Mouse (Mus musculus) G1E (cell line): ENCODE measurements around the gene Dyrk4. TPM values are rescaled to one million over a fixed set of nuclear protein-coding genes. Genes with fewer than 3 reads are reported as not detected.

Experiments used
- ATAC-seq: 2 replicates; pipeline ENCODE4 v1.8.0; 2016; ENCODE audit warnings: mild to moderate bottlenecking; ENCODE audit not compliant: insufficient number of reproducible peaks, poor library complexity, low FRiP score, severe bottlenecking; ENCODE audit errors: extremely low read depth
- DNase-seq: peaks from one replicate; pipeline ENCODE4 v3.0.0; 2012; ENCODE audit warnings: low spot score
- H3K27me3 ChIP-seq: 2 replicates; pipeline ENCODE4 v1.6.1; 2012; ENCODE audit warnings: mild to moderate bottlenecking, low read length, inconsistent platforms; ENCODE audit not compliant: insufficient read depth
- H3K36me3 ChIP-seq: replicated peaks from 2 replicates; pipeline ENCODE3; 2012; ENCODE audit warnings: mild to moderate bottlenecking, inconsistent platforms
- H3K4me1 ChIP-seq: 2 replicates; pipeline ENCODE4 v1.6.1; 2012; ENCODE audit warnings: low read depth, low read length, inconsistent platforms, mixed read lengths; ENCODE audit not compliant: insufficient read depth
- H3K4me3 ChIP-seq: 2 replicates; pipeline ENCODE4 v1.5.1; 2012; ENCODE audit warnings: low read depth, mild to moderate bottlenecking, inconsistent platforms, low read length, moderate library complexity, mixed read lengths
- H3K9me3 ChIP-seq: replicated peaks from 2 replicates; pipeline ENCODE4 v1.6.1; 2012; ENCODE audit warnings: inconsistent platforms
- CTCF ChIP-seq: IDR thresholded peaks from 2 replicates; pipeline ENCODE4 v1.5.1; 2012; ENCODE audit warnings: low read depth, low read length, inconsistent platforms, mixed read lengths
- GATA1 ChIP-seq: IDR thresholded peaks from 2 replicates; pipeline ENCODE4 v1.6.1; 2012; ENCODE audit warnings: borderline replicate concordance, low read length, inconsistent platforms, mixed read lengths
- GATA2 ChIP-seq: IDR thresholded peaks from 2 replicates; pipeline ENCODE4 v1.6.1; 2012; ENCODE audit warnings: low read depth, low read length, inconsistent platforms, borderline replicate concordance
- POLR2AphosphoS5 ChIP-seq: IDR thresholded peaks from 2 replicates; pipeline ENCODE4 v1.6.1; 2012; ENCODE audit warnings: low read depth, low read length, inconsistent platforms; ENCODE audit not compliant: insufficient replicate concordance
- TAL1 ChIP-seq: conservative IDR thresholded peaks from 2 replicates; pipeline ENCODE4 v1.6.1; 2012; ENCODE audit warnings: low read depth, low read length, inconsistent platforms, mixed read lengths
- polyA plus RNA-seq: library from polyadenylated mRNA; stranded (reverse); fragments of >175 nt; gene quantifications from 2 replicates; pipeline ENCODE4 v1.2.3, GENCODE M21; 2012
- total RNA-seq, 2 experiments: library from RNA; stranded (forward) in 1 of 2; stranded (reverse) in 1 of 2; fragments of 200-1000 nt in 1 of 2; fragments of >200 nt in 1 of 2; fragmentation: Nextera tagmentation in 1 of 2; gene quantifications; 2 replicates each; pipeline ENCODE4 v1.2.3; 2014 to 2017

The Dyrk4 gene
- total and polyA plus RNA-seq, 3 experiments = not detected

GRCm38 (mm10) chr6:126932896-126933295 lies 11.3 kb upstream of the Dyrk4 start:
- peaks cover 22% of the 10 kb centered on the region for H3K4me1 ChIP-seq
- TF ChIP-seq GATA1 (no peak), CTCF (no peak), TAL1 (no peak), POLR2AphosphoS5 (no peak)
- H3K36me3 ChIP-seq = peaks cover 84% of the 10 kb centered on the region
- H3K9me3 ChIP-seq = no peaks in the 10 kb centered on the region
- no peaks in the 10 kb centered on the region for H3K27me3 ChIP-seq
- H3K4me3 ChIP-seq = no peak overlapping the region
- 0 out of 2 replicates have a peak, but pooled peaks have one; percentile 4 for ATAC-seq
- no peak for DNase-seq

- ATAC-seq = no peak
- Histone ChIP-seq H3K36me3 (peaks cover 1% of the 10 kb centered on the region), H3K27me3 (no peaks in the 10 kb centered on the region), H3K4me1 (no peaks in the 10 kb centered on the region), H3K4me3 (no peak overlapping the region), H3K9me3 (no peaks in the 10 kb centered on the region)
- no peak for DNase-seq
- TF ChIP-seq CTCF (no peak), GATA2 (no peak), POLR2AphosphoS5 (no peak), GATA1 (no peak), TAL1 (no peak)
Measured at GRCm38 (mm10) chr6:126914928-126915327, 6.7 kb downstream of the Dyrk4 start.

- no peaks in the 10 kb centered on the region for H3K27me3 ChIP-seq
- no peaks in the 10 kb centered on the region for H3K4me1 ChIP-seq
- ATAC-seq (no peak), DNase-seq (no peak)
- no peaks in the 10 kb centered on the region for H3K36me3 ChIP-seq
- no peak for TF ChIP-seq CTCF
- TF ChIP-seq TAL1 = no peak
- TF ChIP-seq POLR2AphosphoS5 = no peak
- no peak for TF ChIP-seq GATA2
- TF ChIP-seq GATA1 = no peak
- H3K9me3 ChIP-seq = no peaks in the 10 kb centered on the region
- H3K4me3 ChIP-seq = no peak overlapping the region
Measured at GRCm38 (mm10) chr6:126910727-126911126, 10.9 kb downstream of the Dyrk4 start.

GRCm38 (mm10) chr6:126907876-126908275 lies 13.8 kb downstream of the Dyrk4 start:
- H3K27me3 ChIP-seq = no peaks in the 10 kb centered on the region
- H3K4me1 ChIP-seq = no peaks in the 10 kb centered on the region
- no peak for ATAC-seq
- no peak for DNase-seq
- H3K9me3 ChIP-seq = no peaks in the 10 kb centered on the region
- H3K36me3 ChIP-seq = no peaks in the 10 kb centered on the region
- TF ChIP-seq POLR2AphosphoS5 (no peak), CTCF (no peak), TAL1 (no peak), GATA1 (no peak), GATA2 (no peak)
- H3K4me3 ChIP-seq = no peak overlapping the region

DNA sequence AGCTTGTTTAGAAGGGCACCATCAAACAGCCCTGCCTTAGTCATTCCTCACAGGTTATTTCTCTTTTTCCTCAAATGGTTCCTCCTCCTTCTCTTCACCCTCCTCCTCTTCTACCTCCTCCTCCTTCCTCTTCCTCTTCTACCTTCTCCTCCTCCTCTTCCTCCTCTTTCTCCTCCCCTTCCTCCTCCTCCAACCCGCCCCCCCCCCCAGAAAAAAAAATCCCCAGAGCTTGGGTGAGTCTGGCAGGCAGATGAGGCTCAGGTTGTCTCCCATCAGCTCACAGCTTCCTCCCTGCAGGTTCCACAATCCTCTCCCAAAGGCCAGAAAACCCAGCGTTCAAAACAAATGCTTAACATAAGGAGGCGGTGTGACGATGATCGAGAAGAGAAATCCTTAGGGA lies 14.3 kb downstream of the Dyrk4 start:
- H3K4me1 ChIP-seq = no peaks in the 10 kb centered on the region
- no peaks in the 10 kb centered on the region for H3K9me3 ChIP-seq
- no peak overlapping the region for H3K4me3 ChIP-seq
- TF ChIP-seq CTCF (no peak), GATA1 (no peak), POLR2AphosphoS5 (no peak), GATA2 (no peak), TAL1 (no peak)
- H3K27me3 ChIP-seq = no peaks in the 10 kb centered on the region
- DNase-seq (no peak), ATAC-seq (no peak)
- H3K36me3 ChIP-seq = no peaks in the 10 kb centered on the region

DNA sequence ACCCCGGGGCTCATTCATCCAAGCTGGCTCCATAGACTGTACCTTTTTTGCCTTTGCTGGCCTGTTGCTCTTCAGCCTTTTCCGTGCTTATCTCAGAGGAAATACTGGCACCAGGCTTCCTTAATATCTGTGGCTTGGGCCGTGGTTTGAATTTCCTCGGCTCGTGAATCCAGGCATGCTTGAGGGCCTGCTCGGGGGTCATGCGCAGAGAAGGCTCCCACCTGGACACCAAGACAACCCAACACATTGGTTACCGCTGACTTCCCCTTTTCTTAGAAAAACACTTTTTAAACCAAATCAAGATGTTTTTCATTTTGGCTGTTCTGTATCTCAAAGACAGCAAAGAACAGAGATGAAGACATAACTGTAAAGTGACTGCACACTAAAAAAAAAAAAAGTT lies 44.5 kb downstream of the Dyrk4 start:
- Histone ChIP-seq H3K36me3 (no peaks in the 10 kb centered on the region), H3K27me3 (no peaks in the 10 kb centered on the region), H3K4me3 (no peak overlapping the region), H3K4me1 (no peaks in the 10 kb centered on the region), H3K9me3 (no peaks in the 10 kb centered on the region)
- ATAC-seq (no peak), DNase-seq (no peak)
- TF ChIP-seq GATA1 (no peak), GATA2 (no peak), POLR2AphosphoS5 (no peak), TAL1 (no peak), CTCF (no peak)
